Mouse (Mus musculus) kidney, adult 2 months (tissue): Measurements from ENCODE around the gene Csrnp1.

Source experiments
- CTCF ChIP-seq: fragments of 200-500 bp; conservative IDR thresholded peaks from 2 replicates; pipeline ENCODE4 v1.5.1; 2011; ENCODE audit warnings: low read depth, mild to moderate bottlenecking, control low read depth, low read length, moderate library complexity, mixed read lengths; ENCODE audit not compliant: insufficient read depth, insufficient read length
- POLR2A ChIP-seq: fragments of 200-500 bp; IDR thresholded peaks from one replicate; pipeline ENCODE4 v1.6.1; 2011; ENCODE audit warnings: low read depth, low read length, control low read depth

- TF ChIP-seq CTCF: no peak
- no peak for TF ChIP-seq POLR2A
Observed at GRCm38 (mm10) chr9:119965186-119965585, 19.3 kb downstream of the Csrnp1 start.
